Mouse (Mus musculus): ENCODE data around the gene Cdc20b. TPM values are rescaled to one million over a fixed set of nuclear protein-coding genes. Genes with fewer than 3 reads are reported as not detected.

Cdc20b gene
- polyA plus RNA-seq, 3 experiments from 2014 or later, result not detected

- ATAC-seq, result peak; percentile 83
These were observed 66.0 kb downstream of the Cdc20b start, which contains the start of gene Gzma for GRCm38 (mm10) chr13:113100879-113101278. Gene Gzma (minus strand): TSS chr13:113100981.

DNA sequence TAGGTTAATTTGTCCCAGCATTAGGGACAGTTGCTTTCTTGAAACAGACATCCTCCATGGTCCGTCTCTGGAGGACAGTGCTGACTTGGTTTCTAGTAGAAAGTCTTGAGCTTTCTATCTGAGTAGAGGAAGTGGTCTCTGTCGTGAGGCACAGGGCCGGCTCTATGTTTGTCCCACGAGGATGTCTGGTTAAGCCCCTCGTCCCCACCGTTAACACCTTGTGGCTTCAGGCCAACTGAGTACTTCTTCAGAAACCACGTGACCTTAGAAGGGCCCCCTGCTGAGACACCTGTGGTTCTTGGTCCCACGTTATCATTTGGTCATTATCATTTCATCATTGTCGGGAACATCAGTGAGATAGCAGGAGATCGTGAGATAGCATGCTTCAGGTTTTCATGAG is 66.9 kb downstream of the Cdc20b start:
- ATAC-seq, result no peak

DNA sequence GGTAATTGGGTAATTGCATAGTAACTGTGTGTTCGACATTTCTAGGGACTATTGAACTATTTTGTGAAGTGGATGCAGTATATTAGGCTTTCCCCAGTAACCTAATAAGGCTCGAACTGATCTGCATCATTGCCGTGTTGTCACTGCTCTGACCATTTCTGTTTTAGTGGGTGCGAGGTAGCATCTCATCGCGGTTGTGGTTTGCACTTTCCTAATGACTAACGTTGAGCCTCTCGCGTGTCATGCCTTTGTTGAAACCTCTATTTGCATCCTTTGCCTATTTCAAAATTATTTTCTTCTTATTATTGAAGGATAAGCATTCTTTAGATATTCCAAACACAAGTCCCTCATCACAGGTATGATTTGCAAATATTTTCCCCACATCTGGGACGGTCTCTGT is 69.8 kb downstream of the Cdc20b start:
- ATAC-seq, result no peak

DNA sequence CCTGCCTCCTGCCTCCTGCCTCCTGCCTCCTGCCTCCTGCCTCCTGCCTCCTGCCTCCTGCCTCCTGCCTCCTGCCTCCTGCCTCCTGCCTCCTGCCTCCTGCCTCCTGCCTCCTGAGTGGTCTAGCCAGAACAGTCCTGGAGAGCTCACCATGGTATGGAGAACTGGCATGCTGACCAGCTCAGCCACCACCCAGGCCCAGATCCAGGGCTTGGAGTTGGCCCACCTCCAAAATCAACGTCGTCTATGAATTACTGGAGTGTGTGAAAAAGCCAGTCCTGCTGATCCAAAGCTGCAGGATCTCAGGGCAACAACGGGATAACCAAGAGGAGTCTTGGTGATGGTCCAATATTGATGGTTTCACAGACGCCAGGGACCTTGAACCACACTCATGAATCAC is 84.1 kb downstream of the Cdc20b start:
- no peak for ATAC-seq

DNA sequence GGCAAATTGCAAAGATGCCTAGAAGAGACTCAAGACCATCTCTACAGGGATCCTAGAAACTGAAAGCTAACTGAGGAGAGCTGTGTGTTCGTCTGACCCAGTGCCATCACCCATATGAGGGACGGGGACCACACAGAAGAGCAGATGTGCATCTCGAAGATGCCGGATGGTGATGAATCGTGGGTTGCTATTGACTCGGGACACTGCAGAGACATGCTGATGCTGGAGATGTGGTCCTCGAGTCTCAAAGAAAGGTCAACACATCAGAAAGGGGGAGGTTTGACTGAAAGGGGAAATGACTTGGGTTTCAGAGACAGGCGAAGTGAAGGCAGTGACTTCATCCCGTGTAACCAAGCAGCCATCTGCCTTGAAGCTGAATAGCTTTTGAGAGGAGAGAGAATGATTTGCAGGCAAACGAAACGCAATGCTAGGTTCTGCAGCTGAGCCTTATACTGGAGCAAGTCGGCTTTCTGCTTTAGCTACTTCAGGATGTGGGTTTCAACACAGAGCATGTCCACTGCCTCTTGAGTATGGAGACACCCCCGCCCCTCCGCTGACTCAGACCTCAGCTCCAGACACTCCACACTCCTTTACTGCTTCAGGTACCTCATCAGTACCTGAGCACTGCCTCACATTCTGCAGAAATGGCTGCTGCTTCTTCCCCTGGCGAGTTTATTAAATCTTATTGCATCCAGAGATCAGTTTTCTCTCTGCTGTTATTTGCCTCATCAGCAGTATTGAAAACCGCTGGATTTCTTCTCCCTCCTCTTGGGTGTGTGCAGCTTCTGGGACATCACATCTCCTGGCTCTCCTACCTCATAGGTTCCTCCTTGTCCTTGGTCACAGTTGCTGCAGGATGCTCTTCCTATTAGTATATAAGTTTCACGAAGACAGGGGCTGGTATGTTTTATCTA is 85.7 kb downstream of the Cdc20b start:
- peak; percentile 95 for ATAC-seq

DNA sequence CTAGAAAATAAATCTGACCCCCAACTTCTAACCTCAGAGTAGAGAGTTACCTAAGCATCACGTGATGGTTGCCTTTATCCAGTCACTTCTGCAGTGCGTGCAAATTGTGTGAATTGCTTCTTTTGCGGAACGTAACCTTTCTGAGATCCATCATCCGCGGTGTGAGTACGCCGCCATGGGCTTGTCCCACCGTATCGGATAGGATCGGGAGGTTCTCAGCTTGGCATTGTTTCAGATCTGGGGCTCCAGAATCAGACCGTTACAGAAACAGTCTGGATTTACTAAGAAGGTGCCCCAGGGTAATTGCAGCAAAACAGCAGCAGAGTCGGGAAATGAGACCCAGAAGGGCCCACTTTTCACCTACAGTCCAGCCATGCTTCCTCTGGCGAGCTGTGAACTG is 86.4 kb downstream of the Cdc20b start:
- no peak for ATAC-seq

DNA sequence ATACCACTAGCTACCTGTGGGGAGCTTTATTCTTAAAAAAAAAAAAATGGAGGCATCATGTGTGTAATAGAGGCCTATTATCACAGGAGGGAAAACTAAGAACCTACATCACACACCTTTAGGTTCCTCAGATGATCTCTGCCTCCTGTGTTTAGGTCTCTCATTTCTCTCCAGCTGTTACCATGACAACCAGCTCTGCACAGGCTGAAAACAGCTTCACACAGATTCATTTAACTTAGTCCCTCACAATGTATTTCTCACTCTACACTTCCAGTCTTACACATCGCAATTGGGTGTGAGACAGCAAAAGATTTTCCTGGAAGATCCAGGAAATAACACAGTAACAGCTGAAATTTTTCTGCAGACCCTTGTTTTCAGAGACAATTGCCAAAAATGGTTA is 95.1 kb downstream of the Cdc20b start:
- ATAC-seq, result no peak

- no peak for ATAC-seq
These were observed 104.7 kb downstream of the Cdc20b start for GRCm38 (mm10) chr13:113139597-113139996.

Other genes starting within 250 kb of the Cdc20b start
- 1 to 10 TPM in 2 of 3 experiments, under 1 TPM in 1; 0.94 to 5.9 (median 1.2) TPM for gene Plpp1, start 234.3 kb upstream of the Cdc20b start, polyA plus RNA-seq (2017; shearing (Covaris generic))
- 10 to 100 TPM; 55.7 to 77.3 (median 74.5) TPM for gene Mtrex, start 107.7 kb upstream of the Cdc20b start, polyA plus RNA-seq (2017; shearing (Covaris generic))
- gene Dhx29, start 107.7 kb upstream of the Cdc20b start, polyA plus RNA-seq (2017; shearing (Covaris generic)), result 10 to 100 TPM in 2 of 3 experiments, 1 to 10 TPM in 1; 8.8 to 12.4 (median 10.9) TPM
- not detected for gene Ccno, start 47.3 kb upstream of the Cdc20b start, polyA plus RNA-seq (2017; shearing (Covaris generic))
- not detected for gene Mcidas, start 41.3 kb upstream of the Cdc20b start, polyA plus RNA-seq (2017; shearing (Covaris generic))
- gene Gpx8, start 11.3 kb downstream of the Cdc20b start, polyA plus RNA-seq (2017; shearing (Covaris generic)), result not detected
- 10 to 100 TPM in 1 of 3 experiments, under 1 TPM in 1, not detected in 1; 0.98 to 40.3 TPM for gene Gzma, start 65.9 kb downstream of the Cdc20b start, polyA plus RNA-seq (2017; shearing (Covaris generic))
- 1 to 10 TPM in 1 of 3 experiments, under 1 TPM in 2; 0.27 to 4.4 (median 0.63) TPM for gene Esm1, start 174.5 kb downstream of the Cdc20b start, polyA plus RNA-seq (2017; shearing (Covaris generic))
- 100 to 1,000 TPM in 1 of 3 experiments, 1 to 10 TPM in 2; 1.0 to 254 (median 2.3) TPM for gene Gzmk, start 190.8 kb downstream of the Cdc20b start, polyA plus RNA-seq (2017; shearing (Covaris generic))

Measured in inflammation-experienced regulatory T-cells, adult 6 months (primary cell).